Mouse (Mus musculus): ENCODE measurements at regions not wholly inside any gene's neighbourhood (a gene's known extent, or its start where the extent isn't known, plus 50 kb on each side); places are given as distances from the start of the nearest gene placed in this dataset.

GRCm38 (mm10) chr14:58967163-58967562 lies 175.5 kb downstream of the 1700129C05Rik start:
- DNase-seq: no peak

- no peak for DNase-seq
Measured at GRCm38 (mm10) chr14:58944958-58945357, 197.7 kb downstream of the 1700129C05Rik start.

DNA sequence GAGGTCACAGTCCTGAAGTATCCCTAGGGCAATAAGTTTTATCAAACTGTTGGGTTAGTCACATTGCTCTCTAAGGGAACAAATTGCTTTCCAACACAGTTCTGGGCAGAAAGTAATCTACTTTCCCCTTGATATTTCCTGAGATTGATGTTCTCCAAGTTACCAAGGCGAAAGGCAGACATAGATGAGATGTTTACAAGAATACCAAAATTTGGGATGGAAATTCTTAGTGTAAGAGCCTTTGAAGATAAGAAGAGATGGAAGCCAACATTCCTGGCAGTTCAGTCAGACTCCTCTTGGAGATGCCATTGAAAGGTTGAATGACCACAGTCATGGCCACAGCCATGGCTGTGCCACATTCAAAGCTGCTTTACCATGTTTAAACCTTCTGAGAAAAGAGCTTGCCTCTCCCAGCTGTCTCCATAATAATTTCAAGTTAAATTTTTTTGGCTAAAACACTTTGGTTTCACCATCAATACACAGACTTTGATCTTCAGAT lies 199.4 kb downstream of the 1700129C05Rik start:
- peak in 1 of 2 experiments; percentile 7 for DNase-seq

GRCm38 (mm10) chr14:58939086-58939485 lies 203.6 kb downstream of the 1700129C05Rik start:
- peak; percentile 2 to 40 for DNase-seq

DNA sequence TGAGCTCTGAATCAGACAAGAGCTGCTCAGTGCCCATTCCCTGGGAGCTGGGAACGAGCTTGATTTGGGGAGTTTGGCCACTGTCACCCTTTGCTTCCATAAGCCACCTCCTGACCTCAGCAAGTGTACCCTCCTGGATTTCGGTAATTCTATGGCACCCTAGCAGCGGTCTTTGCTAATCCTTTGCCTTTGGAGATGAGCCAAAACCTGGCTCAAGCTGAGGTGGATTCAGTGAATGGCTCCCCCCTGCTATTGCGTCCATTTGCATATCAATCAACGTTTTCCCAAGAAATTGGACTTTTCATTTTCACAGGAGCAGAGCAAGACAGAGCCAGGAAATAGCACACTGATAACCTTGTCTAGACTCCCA lies 204.1 kb downstream of the 1700129C05Rik start:
- no peak for DNase-seq

DNA sequence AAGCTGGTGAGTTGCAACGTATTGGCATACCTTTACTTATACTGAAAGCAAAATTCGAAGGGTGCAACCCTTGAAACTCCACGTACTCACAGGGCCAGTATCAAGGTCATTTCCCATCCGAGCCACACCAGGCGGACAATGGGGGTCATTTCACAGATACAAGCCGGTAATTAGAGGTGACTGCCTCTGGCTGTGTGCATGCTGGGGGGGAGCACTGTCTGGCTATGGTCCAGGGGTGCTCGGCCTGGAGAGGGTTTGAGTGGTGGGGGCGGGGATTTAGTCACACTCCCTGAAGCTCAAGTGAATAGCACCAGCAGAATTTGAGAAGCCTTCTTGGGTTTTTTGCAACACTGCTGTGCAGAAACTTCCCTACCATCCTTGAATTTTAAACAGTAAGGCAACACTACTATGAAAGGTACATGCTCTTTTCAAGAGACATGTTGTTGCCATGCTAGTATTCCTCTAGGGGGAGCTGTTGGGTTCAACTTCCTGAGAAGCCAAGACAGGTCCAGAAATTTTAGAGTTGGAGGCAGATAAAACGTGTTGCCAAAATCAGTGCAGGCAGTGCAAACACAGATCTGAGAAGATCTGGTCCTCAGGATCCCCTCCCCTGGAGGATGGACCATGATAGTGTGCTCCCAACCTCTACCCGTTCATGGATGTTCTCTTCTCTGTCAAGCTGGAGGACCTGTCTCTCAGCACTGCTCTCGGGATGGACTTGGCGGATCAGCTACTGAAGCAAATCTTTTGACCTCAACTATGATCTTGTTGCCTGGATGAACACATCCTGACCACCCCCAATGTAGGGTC lies 204.7 kb downstream of the 1700129C05Rik start:
- DNase-seq: peak; percentile 8 to 9

- DNase-seq: peak; percentile 62 to 75
Measured at GRCm38 (mm10) chr14:58937331-58937730, 205.4 kb downstream of the 1700129C05Rik start.

- DNase-seq: no peak
Measured at GRCm38 (mm10) chr14:58936131-58936530, 206.6 kb downstream of the 1700129C05Rik start.

- no peak for DNase-seq
Measured at GRCm38 (mm10) chr14:58917853-58918252, 224.8 kb downstream of the 1700129C05Rik start.

DNA sequence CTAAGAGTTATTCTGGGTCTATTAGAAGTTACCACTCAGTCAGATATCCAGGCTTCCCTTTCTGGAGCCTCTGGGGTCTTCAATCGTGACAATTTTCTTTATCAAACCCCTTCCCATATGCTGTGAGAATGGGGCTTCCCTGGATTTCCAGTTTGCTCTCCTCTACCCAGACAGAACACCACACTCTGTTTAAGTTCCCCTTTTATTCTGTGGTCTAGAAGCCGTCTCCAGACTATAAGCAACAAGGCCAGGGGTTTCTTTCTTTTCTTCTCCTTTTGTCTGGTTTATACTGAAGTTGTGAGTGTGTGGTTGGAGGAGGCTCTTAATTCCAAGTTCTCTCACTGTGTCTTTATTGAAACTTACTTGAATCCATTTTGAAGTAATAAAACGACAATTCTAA lies 225.5 kb downstream of the 1700129C05Rik start:
- DNase-seq: no peak

GRCm38 (mm10) chr14:58914937-58915336 lies 227.8 kb downstream of the 1700129C05Rik start:
- DNase-seq: no peak

GRCm38 (mm10) chr14:58910846-58911245 lies 231.8 kb downstream of the 1700129C05Rik start:
- DNase-seq: no peak

- DNase-seq: no peak
Measured at GRCm38 (mm10) chr14:58907932-58908331, 234.8 kb downstream of the 1700129C05Rik start.

- no peak for DNase-seq
Measured at GRCm38 (mm10) chr14:58907359-58907758, 235.3 kb downstream of the 1700129C05Rik start.

DNA sequence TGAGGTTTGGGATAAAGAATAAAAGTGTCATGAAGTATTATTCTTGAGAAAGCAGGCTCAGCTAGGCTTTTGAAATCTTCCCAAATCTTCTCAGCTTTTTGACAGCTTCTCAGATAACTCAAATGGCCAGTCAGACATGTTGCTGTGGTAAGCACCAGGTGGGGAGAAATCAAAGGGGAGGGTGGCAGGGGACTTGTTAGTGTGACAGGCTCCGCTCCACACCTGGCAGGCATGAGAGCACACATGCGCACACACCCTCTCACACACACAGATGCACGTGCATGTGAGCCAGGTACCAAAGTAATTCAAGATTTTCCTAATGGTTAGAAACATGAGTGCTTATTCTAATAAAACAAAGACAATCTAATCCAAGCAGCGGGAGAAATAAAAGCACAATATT lies 236.1 kb downstream of the 1700129C05Rik start:
- DNase-seq: no peak

GRCm38 (mm10) chr14:58868176-58868949 lies 274.3 kb downstream of the 1700129C05Rik start:
- no peak for DNase-seq

DNA sequence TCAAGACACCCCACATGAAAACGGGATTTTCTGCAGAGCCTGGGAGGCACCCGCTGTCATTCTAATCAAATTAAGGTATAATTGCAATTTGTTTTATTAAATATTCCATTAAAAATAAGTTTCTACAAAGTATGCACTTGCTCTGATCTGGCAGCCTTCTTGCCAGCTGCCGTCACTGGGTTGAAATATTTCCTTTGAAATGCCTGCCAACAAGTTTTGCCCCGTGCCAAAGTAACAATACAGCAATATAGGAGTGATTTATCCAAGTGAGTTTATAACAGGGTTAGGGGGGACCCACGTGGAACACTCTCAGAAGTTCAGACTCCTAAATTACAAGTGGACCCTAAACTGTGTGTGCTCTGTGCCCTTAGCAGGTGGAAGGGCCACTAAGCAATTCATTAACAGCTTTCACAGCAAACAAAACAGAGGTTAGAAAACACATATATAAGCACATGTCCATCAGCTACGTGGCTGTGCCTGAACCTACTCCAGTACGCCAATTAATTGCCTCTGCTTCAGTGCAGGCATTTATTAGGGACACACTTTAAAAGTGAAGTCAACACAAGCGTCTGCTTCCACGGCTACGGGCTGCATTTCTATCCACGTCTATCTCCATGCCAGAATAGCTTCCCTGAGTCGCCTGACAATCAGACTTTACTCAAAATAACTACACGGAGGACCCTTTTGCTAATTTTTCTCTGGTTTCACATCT lies 275.1 kb downstream of the 1700129C05Rik start:
- DNase-seq: peak; percentile 26 to 35

GRCm38 (mm10) chr14:58854871-58855270 lies 287.8 kb downstream of the 1700129C05Rik start:
- peak; percentile 10 to 34 for DNase-seq

DNA sequence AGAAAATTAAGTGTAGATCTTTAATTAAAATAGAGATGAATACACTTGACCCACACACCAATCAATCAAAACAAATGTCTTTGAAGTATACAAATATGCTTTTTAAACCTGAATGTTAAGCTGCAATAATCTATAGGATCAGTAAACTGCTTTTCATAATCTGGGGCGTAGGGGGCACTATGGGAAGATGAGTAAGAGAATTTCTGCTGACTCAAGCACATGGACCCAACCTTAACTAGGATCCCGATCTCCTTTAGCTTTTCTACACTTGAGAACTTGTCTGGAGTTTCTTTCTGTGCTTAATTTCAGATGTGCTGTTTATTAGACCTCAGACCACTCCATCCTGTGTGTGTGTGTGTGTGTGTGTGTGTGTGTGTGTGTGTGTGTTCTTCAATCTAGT lies 298.1 kb downstream of the 1700129C05Rik start:
- no peak for DNase-seq

DNA sequence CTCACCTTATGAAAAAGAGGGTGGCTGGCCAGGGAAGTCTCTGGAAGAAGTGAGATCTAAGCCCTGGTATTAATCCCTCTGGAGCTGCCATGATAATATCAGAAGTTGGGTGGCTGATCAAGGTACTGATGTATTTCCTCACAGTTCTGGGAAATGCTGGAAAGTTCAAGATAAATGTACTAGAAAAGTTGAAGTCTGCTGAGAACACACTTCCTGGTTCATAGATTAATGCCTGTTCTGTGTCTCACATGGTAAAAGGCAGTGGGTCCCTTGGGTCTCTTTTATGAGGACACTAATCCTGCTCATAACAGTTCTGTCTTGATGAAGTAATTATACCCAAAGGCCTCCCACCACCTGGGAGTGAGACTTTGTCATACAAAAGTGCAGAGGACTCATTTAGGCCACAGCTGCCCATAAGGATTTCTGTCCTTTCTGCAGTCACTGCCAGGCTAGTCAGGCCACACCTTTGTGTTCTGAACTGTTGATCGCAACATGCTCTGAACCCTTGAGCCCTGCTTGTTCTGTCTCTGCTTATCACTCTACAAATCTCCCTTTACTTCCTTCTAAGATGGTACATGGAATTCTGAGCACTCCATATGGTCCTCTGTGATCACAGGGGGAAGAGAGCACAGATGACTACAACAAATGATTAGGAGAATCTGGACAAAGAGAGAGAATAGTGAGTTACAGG lies 300.4 kb downstream of the 1700129C05Rik start:
- no peak for DNase-seq

- DNase-seq: peak in 1 of 2 experiments; percentile 2
Measured at GRCm38 (mm10) chr14:58822938-58823337, 319.8 kb downstream of the 1700129C05Rik start.

Data from adrenal gland, postnatal 36 days (tissue).